Mouse (Mus musculus) large intestine, adult 2 months (tissue): ENCODE data around the gene Catip. TPM values are rescaled to one million over a fixed set of nuclear protein-coding genes. Genes with fewer than 3 reads are reported as not detected.
"Not testable (repeated sequence)": the region's sequence is repeated elsewhere in the genome, so short reads cannot be mapped to it uniquely, and the experiment has no call there.

Source experiments
- DNase-seq: peaks from one replicate; pipeline ENCODE4 v3.0.0-alpha.2; 2012; ENCODE audit warnings: low read depth, low spot score
- WGBS: fragments of 180-500 bp; shearing (Covaris S2); methylation state at CpG from one replicate; pipeline ENCODE4 v1.1.7; 2018; 5-methylcytosine and 5-hydroxymethylcytosine counted together
- polyA plus RNA-seq: library from polyadenylated mRNA; depleted of rRNA; stranded (reverse); fragments of >200 nt; gene quantifications from 2 replicates; pipeline ENCODE4 v1.2.3, GENCODE M21; 2012

Gene Catip
- polyA plus RNA-seq, 1 experiment, result 0.24 TPM

DNA sequence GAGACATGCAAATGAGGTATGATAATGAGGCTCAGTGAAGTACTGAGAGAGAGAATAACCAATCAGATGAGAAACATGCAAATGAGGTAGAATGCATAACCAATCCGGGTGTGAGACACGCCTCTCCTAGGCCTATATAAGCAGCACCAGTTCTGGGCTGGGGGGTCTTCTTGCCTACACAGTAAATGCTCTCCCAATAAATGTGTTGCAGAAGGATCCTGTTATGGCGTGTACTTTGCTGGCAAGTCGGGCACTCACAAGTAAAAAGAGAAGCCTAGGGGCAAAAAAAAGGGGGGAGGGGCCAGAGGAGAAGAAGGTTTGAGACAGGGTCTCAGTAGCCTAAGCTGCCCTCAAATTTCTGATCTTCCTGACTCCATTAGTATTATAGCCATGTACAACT lies 20.9 kb upstream of the Catip start:
- WGBS, result 91% methylated on average over 4 of the region's 4 CpGs
- not testable (repeated sequence) for DNase-seq

DNA sequence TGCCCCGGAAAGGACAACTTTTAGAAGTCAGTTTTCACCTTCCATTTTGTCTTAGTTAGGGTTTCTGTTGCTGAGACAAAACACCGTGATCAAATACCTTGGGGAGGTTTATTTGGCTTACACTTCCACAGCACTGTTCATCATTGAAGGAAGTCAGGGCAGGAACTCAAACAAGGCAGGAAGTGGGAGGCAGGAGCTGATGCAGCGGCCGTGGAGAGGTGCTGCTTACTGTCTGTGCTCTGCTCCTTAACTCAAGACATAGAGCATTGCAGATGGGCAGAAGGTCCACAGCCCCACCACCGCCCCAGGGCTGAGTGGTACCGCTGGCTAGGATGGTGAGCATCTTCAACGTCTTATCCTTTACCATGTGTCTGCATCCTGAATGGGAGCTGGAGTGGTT lies 20.0 kb upstream of the Catip start:
- DNase-seq, result no peak
- WGBS, result 82% methylated on average over 7 of the region's 7 CpGs

DNA sequence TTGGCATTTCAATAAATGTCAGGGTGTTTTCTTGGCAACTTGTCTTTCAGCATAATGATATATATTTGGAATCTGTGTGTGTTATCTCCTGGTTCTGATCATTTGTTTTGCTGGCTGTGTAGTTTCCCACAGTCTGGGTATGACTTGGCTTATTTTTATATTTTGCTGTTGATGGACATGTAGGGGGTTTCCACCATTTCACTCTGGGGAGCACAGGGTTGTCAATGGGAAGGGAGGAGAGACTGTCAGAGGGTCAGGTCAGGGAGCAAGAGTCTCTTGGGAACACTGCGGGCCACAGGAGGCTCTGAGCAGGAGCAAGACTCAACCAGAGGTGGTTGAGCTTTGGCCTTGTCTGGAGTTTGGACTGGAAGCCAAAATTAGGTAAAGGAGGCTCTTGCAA lies 19.6 kb upstream of the Catip start:
- 88% methylated on average over 1 of the region's 1 CpGs for WGBS
- no peak for DNase-seq

DNA sequence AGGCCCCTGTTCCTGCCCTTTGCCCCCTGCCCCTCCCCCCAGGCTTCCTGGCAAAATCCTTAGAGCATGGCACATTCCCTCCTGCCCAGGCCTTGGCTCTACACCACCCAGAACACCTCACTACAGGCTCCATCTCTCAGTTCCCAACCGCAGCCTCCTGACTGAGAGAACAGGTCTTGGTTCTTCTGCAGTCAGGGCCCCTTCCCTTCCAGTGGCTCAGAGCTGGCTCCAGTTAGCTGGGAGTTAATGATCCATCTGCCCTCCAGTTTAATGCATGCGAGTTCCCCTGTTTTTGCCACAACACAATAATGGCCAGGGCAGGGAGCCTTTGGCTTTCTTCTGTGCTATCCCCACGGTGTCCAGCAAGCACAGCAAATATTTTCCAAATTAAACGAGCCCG lies 18.7 kb upstream of the Catip start:
- DNase-seq, result no peak
- 62% methylated on average over 5 of the region's 5 CpGs for WGBS

DNA sequence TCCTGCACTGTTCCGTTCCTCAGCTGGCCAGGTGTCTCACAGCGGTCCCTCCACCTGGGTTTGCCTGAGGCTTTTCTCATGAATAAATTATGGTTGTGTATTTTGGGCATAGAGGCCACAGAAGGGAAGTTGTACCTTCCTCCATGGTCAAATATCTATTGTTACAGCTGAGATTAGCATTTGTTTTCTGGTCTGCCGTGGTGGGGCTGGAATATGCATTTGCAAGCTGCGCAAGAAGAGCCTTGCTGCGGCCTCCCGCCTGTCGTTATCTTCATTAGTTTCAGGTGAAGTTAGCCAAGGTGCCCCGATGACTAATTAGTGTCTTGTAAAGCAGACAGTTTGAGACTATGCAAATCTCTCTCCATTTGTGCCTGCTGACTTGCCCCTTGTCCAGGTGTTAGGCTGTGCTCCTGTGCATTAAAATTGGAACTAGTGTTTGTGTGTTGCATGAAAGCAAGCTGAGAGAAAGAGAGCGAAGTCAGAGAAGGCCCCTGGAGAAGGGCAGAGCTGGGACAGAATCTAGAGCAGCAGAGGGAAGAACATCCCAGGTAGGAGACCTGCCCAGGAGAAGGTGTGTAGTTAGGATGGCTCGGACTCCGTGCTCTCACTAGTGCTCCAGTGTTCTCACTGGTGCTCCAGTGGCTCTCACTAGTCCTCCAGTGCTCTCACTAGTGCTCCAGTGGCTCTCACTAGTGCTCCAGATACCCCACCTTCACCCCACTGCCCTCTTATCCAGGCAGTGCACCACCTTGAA lies 17.6 kb upstream of the Catip start:
- no peak for DNase-seq
- WGBS, result 87% methylated on average over 11 of the region's 11 CpGs

DNA sequence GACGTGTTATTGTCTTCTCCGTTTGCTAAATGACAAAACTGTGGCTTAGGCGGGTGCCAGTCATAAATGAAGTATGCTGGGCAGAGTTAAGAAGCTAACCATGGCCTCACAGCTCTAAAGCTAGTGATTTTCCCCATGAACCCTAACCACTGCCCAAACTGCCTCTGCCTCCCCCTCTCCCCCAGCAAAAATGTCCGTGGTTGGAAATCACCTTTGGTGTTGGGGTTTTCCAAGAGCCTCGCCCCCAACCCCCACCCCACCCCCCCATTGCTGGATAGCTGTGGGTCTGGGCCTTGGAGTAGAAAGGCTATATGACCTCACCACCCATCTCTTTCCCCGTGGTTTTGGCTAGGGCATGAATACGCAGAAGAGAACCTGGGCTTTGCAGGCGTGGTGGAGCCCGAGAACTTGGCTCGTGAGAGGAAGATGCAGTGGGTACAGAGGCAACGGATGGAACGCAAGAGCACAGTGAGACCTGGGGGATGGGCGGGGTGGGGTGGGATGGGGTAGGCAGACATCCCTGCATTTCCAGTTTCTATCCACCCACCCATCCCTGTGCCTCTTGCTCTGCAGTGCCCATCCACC lies 10.6 kb upstream of the Catip start:
- 81% methylated on average over 13 of the region's 13 CpGs for WGBS
- no peak for DNase-seq

DNA sequence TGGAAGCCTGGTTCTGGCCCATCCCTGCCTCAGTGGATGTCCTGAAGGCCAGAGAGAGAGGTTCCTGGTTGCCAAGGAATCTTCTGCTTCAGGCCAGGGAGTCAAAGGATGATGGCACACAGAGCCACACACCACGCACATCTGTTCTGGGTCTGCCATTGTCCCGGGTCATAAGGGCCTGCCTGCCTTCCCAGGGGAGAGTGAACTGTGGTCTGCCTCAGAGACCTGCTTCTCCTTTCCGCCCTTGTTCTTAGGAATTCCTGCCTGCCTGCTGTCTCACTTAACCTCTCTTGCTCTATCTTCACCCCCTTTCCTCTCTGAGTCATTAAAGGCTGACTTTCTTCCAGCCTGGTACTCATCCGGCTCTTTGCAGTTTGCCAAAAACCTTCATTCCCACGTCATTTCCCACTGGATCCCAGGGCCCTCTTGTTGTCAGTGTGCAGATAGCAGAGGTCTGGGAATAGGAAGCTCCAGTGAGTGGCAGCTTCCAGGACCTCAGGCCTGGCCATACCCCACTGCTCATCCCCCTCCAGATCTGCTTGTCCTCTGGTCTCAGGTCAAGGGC lies 9.3 kb upstream of the Catip start:
- DNase-seq, result no peak
- WGBS, result 77% methylated on average over 5 of the region's 5 CpGs

DNA sequence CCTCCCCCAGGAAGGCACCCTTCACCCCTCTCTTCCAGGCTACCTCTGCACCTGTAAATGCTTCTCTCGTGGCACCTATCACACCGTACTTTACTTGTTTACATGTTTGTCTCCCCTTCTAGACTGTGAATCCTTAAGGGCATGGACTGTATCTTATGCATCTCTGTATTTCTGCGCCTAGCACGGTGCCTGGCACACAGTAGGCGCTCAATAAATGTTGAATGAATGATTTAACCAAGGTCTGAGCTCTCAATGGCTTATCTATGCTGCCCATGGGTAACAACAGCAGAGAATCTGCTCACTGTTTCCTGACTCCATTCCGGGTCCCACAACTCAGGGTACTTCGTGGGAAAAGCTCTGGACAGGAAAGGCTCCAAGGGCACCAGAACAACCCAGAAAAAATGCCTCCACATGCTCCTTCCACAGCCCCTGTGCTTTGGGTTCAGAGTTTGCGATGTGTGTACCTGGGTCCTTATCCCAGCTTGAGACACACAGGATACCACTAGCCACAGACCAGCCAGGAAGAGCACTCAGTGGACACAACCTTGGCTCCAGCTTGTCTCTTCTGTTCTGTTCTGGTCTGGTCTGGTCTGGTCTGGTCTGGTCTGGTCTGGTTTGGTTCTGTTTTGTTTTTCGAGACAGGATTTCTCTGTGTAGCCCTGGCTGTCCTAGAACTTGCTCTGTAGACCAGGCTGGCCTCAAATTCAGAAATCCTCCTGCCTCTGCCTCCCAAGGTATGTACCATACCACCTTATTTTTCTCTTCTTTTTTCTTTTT lies 8.3 kb upstream of the Catip start:
- 82% methylated on average over 9 of the region's 9 CpGs for WGBS
- no peak for DNase-seq

DNA sequence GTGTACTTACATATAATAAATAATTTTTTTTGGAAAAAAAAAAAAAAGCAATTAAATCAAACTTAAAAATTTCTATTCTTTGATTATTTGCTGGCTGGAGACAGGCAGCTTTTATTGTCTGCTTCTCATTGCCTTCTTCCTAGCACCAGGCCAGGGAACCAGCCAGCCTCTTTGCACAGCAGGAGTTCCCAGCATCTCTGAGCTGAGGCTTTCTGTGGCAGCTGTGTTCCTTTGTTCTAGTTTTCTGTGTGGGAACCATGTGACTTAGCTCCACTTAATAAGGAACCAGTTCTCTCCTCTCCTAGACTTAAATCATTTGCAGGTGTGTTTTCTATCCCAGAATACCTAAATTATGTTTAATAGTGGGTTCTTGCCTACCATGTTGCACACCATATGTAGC lies 4.4 kb upstream of the Catip start:
- no peak for DNase-seq

DNA sequence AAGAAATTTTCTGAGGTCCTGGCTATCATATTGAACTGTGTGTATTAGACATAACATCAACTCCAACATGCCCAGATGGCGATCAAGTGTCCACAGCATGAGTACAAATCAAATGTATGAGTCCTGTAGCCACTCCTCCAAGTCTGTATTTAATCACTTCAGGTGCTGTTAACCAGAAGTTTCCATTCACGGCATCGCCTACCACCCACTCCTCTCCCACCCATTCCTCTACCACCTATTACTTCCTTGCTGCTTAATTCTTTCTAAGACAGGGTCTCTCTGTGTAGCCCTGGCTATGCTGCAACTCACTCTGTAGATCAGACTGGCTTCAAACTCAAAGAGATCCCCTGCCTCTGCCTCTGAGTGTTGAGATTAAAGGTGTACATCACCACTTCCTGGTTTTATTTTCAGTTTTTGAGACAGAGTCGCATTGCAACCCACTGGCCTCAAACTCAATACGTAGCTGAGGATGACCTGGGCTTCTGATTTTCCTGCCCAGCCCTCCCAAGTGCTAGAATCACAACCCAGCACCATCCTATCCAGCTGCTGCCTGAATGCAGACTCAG lies 1.9 kb upstream of the Catip start:
- whole genome bisulfite sequencing, result 82% methylated on average over 5 of the region's 5 CpGs
- DNase-seq, result no peak

DNA sequence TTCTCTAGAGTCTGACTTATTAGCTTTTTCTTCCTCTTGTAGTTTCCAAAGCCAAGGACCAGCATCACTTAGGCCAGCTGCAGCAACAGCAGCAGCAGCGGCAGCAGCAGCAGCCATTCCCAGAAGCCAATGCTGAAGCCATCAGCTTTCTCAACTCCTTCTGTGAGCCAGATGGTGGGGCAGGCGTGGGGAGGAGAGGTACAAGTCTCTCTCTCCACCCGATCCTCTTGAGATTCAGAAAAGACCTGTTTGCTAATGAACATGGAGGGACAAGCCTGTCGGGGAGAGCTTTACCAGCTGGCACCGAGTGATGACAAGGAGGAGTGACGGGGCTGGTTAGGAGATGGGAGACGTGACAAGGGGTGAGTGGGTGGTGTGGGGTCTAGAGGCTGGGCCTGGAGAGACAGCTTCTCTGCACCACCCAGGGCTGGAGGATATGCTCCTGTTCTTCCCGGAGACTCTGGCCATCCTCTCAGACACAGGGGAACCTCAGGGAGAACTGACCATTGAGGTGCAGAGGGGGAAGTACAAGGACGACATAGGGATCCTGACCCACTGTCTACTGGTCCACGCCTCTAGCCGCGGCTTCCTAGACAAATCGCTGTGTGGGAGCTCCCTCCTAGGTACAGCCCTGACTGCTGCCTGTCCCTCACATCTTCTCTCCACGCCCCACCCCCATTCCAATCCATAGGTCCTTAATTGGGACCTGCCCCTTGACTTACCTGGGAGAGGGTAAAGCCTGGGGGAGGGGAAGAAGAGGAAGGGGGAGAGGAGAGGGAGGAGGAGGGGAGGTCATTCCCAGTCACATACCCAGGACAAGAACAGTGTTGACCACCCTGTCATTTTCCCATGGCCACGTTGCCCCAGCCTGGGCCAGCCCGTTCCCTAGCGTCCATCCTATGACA lies 669 bp downstream of the Catip start:
- 68% methylated on average over 17 of the region's 17 CpGs for WGBS
- DNase-seq, result no peak

DNA sequence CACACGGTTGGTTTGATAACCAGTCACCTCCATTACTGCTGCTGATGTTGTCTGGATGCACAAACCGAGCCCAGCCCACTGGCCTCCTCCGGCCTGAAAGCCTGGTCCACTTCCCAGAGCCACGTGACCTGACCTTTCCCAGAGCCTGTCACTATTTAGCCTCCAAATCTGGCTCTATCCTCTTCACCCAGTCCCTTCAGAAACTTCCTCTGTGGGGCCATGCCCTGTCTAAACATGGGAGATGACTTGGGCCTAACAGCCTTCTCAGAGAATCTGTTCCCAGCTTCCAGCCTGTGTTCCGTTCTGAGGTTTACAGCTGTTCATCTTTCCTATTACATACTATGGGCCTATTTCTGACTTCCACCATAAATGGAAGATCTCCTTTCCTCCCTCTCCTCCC lies 1.5 kb downstream of the Catip start:
- DNase-seq, result no peak
- 60% methylated on average over 5 of the region's 5 CpGs for WGBS

DNA sequence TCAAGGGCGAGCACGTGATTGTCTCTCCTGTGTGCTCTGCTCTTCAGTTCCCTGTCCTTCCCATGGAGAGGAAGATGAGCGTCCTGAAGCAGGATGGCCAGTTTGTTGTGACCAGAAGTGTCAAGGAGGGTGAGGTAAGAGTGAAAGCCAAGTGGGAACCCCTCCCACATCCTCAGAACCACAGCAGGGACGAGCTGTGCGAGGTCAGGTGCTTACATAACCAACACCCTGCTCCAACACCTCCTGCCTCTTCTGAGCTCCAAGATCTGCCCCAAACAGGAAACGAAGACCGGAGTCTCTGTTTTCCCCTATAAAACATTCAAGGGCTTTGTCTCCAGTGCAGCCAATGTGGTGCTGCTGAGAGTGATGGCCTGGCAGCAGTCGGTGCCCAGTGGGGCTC lies 2.4 kb downstream of the Catip start:
- no peak for DNase-seq
- 49% methylated on average over 8 of the region's 8 CpGs for WGBS

DNA sequence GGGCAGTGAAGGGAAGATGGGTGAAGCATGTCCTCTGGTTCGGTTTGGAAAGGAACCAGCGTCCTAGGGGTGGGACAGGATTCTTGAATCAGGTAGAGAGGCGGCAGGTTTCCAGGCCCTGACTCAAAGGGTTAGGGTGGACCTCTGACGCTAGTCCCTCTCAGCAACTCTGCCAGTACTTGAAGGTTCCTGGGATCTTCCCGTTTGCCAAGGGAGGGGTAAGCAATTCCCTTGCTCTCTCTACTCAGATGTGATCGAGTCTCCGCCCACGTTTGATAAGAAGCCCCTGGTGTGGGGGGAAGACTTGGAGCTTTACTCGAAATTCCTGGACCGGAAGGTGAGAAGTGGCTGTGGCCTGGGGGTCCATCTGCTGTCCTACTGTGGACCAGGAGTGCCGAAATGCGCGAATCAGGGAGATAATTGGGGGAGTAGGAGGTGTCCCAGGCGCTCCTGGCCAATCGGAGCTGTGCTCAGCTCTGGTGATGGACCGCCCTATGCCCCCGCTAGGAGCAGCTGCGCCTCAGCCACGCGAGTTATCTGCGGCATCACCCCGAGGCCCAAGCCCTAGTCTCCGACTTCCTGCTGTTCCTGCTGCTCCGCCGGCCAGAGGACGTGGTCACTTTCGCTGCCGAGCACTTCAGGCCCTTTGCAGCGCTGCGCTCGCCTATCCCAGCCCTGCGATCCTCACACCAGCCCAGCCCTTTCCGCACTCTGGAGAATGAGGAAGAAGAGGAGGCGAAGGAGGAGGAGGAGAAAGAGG lies 6.2 kb downstream of the Catip start:
- 8% methylated on average over 34 of the region's 34 CpGs for WGBS
- no peak for DNase-seq

DNA sequence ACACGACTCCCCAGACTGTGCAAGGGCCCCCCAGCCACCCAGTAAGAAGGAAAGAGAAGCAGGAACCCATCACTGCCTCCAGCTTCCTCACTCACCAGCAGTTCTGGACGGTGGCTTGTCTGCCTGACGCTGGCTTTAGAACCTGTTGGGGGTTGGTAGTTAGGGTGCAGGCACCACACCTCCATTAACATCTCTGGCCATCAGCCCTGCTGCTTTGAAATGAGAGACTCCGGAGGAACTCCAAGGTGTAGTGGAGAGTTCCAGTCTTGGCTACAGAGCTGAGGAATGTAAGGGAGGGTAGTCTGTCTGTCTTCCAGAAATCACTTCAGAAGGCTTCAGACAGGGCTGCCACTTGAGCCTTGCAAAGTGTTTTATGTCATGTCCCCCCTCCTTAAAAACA lies 8.1 kb downstream of the Catip start:
- DNase-seq, result no peak
- 70% methylated on average over 4 of the region's 4 CpGs for WGBS

DNA sequence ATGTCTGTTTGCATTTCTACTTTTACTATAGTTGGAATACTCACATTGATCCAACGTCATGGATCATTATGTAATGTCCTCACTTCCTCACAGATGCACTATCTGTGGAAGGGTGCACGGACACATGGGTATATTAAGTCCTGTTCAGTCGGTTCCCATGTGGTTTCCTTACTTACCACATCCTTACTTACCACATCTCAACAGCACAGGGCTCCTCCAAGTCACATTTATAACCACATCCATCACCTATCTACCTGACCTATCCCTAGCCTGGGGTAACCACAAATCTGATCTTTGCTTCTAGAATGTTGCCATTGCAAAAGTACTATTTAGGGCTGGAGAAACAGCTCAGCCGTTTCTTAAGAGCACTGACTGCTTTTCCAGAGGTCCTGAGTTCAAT lies 11.5 kb downstream of the Catip start:
- WGBS, result 62% methylated on average over 4 of the region's 4 CpGs
- DNase-seq, result no peak

DNA sequence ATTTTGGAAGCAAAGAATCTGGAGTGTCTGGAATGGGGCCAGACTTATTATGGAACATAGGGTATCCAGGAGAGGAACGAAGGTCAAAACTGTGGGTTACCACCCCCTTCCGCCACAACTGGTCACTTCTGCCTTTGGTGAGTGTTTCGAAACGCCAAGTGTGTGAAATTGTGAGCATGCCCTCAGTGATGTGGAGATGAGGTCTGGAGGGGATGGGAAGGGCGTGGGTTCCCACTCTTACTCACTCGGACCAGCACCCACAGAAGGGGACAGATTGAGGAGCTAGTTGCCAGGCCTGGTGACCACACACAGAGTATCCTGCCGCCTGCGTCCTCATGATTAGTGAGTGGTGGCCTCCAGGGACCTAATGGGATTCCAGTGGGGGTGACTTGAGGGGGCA lies 13.1 kb downstream of the Catip start, which contains the start of gene Slc11a1:
Gene Slc11a1, plus strand, starts transcription at position 216 of the 400 bp plus-strand sequence.
- DNase-seq, result no peak

DNA sequence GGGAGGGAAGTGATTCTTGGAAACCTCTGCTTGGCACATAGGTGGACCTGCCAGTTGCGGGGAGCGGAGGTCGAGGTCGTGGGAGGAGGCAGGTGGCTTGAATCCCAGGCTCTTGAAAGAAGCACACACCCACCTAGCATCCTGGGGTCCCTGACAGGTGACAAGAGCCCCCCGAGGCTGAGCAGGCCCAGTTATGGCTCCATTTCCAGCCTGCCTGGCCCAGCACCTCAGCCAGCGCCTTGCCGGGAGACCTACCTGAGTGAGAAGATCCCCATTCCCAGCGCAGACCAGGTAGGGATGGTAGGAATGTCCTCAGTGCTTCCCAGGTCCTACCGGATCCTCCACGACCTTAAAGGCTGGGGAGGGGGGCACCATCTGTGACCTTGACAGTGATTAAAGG lies 13.7 kb downstream of the Catip start:
- DNase-seq, result no peak
- 74% methylated on average over 10 of the region's 10 CpGs for WGBS

More for the DNA sequence above, 13.1 kb downstream of the Catip start, which contains the start of gene Slc11a1:
- WGBS, result 73% methylated on average over 8 of the region's 8 CpGs

DNA sequence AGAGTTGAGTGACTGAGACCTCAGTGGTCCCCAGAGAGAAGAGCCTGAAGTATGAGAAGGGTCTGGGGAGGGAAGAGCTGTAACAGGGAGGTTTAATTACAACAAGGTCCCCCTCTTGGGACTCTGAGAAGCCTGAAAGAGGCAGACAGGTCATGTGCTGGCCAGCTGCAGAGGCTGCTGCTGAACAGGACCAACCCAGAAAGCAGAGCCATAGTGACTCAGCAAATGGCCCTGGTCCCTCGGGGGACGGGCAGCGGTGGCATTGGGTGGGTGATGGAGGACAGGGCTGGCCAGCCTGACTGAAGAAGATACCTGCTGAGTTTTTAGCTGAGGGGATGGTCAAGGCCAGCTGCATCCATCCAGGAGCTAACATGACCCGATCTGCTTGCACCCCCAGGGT lies 14.5 kb downstream of the Catip start:
- 70% methylated on average over 4 of the region's 4 CpGs for WGBS

More for the DNA sequence above, 14.5 kb downstream of the Catip start:
- no peak for DNase-seq
